Mouse (Mus musculus): ENCODE data around the gene Gm10803.

GRCm38 (mm10) chr2:93613020-93613419, 52.7 kb downstream of the Gm10803 start:
- TF ChIP-seq HCFC1 (IDR thresholded peaks at IDR 0.05; ENCODE audit: low read depth, low read length): no peak
- TF ChIP-seq POLR2A (IDR thresholded peaks at IDR 0.05; ENCODE audit: low read depth, low read length): no peak
